Mouse (Mus musculus): ENCODE results near the gene Ipo7. TPM values are rescaled to one million over a fixed set of nuclear protein-coding genes. Genes with fewer than 3 reads are reported as not detected.
A peak's percentile ranks its signal among the peaks of the same experiment; 100 is the strongest.

Ipo7 gene
- polyA plus RNA-seq, 1 experiment from 2014 or later, result 35.8 TPM

DNA sequence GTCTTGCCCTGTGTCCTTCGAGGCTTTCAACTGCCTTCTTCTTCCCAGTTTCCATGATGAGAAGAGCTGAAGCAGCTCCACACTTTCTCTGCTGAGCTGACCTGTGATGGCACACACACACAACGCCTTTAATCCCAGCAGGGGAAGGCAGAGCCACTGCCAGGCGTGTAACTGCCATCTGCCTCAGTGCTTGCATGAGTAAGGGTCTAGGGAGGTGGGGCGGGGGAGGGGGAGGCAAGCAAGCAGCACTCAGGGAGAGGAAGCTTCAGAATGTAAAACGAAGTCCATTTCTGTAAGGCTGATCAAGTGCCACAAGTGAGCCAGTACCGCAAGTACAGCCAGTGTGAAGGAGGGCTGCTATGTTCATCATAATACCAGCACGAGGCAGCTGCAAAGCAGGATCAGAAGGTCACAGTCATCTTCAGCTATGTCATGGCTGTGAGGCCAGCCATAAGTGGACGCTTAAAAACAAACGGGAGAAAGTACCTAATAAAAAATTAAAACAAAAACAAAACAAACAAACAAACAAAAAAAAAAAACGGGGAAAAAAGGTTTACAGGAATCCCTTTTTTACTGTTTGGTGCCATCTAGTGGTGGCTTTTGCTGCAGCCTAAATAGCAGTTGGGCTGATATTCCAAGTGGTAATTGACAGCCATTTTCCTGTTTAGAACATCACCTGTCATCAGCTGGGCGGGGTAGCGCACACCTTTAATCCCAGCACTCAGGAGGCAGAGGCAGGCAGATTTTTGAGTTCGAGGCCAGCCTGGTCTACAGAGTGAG, 65.5 kb downstream of the Ipo7 start:
- WGBS (ENCODE audit: insufficient replicate concordance), result 64% methylated on average over 13 of the region's 13 CpGs
- no peaks in the 10 kb centered on the region for H3K9me3 ChIP-seq (replicated peaks)
- peaks cover 99% of the 10 kb centered on the region for H3K36me3 ChIP-seq
- H3K27ac ChIP-seq, result no peak overlapping the region
- no peak overlapping the region for H3K4me3 ChIP-seq
- peaks cover 4% of the 10 kb centered on the region; the same call in 1 of the 2 replicates for H3K4me1 ChIP-seq
- ATAC-seq, result no peak
- no peak overlapping the region for H3K9ac ChIP-seq
- no peak overlapping the region for H3K4me2 ChIP-seq
- H3K27me3 ChIP-seq (replicated peaks), result no peaks in the 10 kb centered on the region

DNA sequence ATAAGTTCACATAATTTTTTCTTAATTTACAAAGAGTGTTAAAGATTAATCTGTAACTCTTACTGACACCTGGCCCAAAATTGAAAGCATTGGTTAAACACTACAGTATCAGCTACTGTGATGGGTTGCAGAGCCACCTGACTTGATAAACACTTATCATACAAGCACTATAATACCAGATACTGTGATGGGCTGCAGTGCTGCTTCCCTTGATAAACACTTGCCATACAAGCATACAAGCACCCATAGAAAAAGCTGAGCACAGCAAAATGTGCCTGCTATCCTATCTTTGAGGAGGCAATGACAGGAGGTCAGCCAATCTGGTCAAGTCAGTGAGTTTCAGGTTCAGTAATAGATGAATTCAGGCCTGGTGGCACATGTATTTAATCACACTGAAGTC, 67.1 kb downstream of the Ipo7 start:
- Histone ChIP-seq H3K9ac (no peak overlapping the region), H3K4me1 (peaks cover 4% of the 10 kb centered on the region; the same call in 1 of the 2 replicates), H3K4me2 (no peak overlapping the region), H3K4me3 (no peak overlapping the region), H3K27ac (no peak overlapping the region), H3K9me3 (replicated peaks) (no peaks in the 10 kb centered on the region), H3K36me3 (peaks cover 99% of the 10 kb centered on the region), H3K27me3 (replicated peaks) (no peaks in the 10 kb centered on the region)
- ATAC-seq, result 0 out of 2 replicates have a peak, but pooled peaks have one; percentile 30

DNA sequence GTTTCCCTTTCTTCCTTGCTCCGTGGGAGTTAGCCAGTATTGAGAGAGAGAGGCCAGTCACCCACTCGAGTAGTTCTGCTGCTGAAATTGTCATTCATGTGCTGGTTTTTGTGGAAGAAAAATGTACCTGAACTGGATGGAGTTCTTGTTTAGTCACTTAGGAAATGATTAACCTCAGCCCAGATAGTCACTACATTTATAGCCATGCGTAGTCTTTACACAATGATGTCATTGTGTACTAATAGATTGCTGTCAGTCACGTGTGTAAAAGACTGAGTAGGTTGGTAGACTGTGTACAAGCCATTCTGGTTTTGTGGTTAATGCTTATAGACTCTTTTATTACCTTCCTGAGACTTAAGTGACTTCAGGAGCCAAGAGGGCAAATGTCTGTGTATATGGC, 69.8 kb downstream of the Ipo7 start:
- Histone ChIP-seq H3K4me2 (no peak overlapping the region), H3K27ac (no peak overlapping the region)

DNA sequence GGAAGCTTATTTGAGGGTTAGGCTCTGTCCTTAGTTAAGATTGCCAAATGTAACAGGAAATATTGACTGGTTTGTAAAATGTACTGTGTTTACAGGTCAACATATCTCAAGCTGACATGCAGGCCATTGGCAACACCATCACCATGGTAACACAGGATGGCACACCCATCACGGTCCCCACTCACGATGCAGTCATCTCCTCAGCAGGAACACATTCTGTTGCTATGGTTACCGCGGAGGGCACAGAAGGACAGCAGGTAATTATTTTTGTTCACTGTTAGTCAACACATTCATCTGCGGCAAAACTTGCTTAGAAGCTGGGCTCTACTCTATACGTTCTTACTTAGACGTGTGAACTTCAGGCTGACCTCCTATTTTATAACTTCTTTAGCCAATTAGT, 73.6 kb downstream of the Ipo7 start:
- Histone ChIP-seq H3K36me3 (peaks cover 99% of the 10 kb centered on the region), H3K4me2 (no peak overlapping the region), H3K9me3 (replicated peaks) (no peaks in the 10 kb centered on the region), H3K27me3 (replicated peaks) (no peaks in the 10 kb centered on the region), H3K9ac (no peak overlapping the region), H3K27ac (no peak overlapping the region), H3K4me1 (peaks cover 13% of the 10 kb centered on the region), H3K4me3 (no peak overlapping the region)
- 80% methylated on average over 7 of the region's 7 CpGs for WGBS (ENCODE audit: insufficient replicate concordance)
- ATAC-seq, result no peak

More for the DNA sequence above, 69.8 kb downstream of the Ipo7 start:
- Histone ChIP-seq H3K9ac (no peak overlapping the region), H3K27me3 (replicated peaks) (no peaks in the 10 kb centered on the region), H3K36me3 (peaks cover 98% of the 10 kb centered on the region), H3K9me3 (replicated peaks) (no peaks in the 10 kb centered on the region), H3K4me1 (peaks cover 4% of the 10 kb centered on the region; the same call in 1 of the 2 replicates), H3K4me3 (no peak overlapping the region)
- ATAC-seq, result peak; percentile 67
- WGBS (ENCODE audit: insufficient replicate concordance), result 72% methylated on average over 4 of the region's 4 CpGs

DNA sequence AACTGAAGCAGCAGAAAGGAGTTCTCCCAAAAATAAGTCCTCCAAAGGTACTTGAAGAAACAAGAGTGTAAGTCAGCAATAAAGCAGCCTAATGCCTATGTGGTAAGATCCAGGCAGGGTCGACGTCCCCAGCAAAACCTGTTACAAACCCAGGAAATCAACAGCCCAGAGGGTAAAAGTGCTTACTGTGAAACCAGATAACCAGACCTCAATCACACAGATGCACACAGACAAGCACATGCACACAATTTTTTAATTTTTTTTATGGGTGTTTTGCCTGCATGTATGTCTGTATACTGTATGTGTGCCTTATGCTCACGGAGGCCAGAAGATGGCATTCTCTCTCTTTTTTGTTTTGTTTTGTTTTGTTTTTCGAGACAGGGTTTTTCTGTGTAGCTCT, 78.3 kb downstream of the Ipo7 start:
- no peak overlapping the region for H3K4me3 ChIP-seq
- H3K27ac ChIP-seq, result 0 out of 2 replicates have a peak overlapping the region, but pooled peaks have one; percentile 3
- no peaks in the 10 kb centered on the region for H3K9me3 ChIP-seq (replicated peaks)
- no peak overlapping the region for H3K4me2 ChIP-seq
- H3K4me1 ChIP-seq, result peaks cover 19% of the 10 kb centered on the region; the same call in 1 of the 2 replicates
- peak; percentile 20 for ATAC-seq
- WGBS (ENCODE audit: insufficient replicate concordance), result 53% methylated on average over 4 of the region's 4 CpGs
- peaks cover 59% of the 10 kb centered on the region for H3K36me3 ChIP-seq
- H3K27me3 ChIP-seq (replicated peaks), result no peaks in the 10 kb centered on the region
- no peak overlapping the region for H3K9ac ChIP-seq

DNA sequence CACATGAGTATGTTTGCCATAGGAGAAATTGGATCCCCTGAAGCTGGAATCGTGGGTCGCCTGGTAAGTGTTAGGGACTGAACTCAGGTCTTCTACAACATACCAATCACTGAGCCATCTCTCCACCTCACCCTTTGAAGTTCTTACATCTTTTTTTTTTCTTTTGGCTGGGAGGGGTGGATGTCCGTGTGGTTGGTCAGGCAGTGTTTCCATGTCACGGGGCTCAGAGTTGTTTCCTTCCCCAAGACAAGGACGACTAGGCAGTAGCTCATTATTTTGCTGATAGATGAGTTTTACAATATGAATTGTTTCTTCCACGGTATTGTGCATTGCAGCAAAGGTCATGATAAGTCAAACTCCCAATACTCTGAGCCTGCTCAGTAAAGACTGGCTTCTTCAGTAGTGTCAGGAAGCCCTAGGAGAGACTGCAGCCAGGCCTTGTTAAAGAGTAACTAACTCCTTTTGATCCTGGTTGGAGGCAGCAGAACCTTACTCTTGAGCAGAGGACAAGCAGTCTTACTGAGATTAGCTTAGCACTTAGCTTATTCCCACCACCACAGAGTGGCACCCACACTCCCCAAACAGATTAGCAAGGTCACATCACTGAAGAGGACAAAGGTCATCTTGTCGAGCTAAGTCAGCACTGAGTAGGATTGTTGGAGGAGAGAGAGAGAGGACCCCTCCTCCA, 79.2 kb downstream of the Ipo7 start:
- H3K9me3 ChIP-seq (replicated peaks), result no peaks in the 10 kb centered on the region
- H3K27ac ChIP-seq, result peak overlapping the region; percentile 37; the same call in 1 of the 2 replicates
- ATAC-seq, result peak; percentile 46
- 59% methylated on average over 7 of the region's 7 CpGs for WGBS (ENCODE audit: insufficient replicate concordance)
- no peak overlapping the region for H3K4me2 ChIP-seq
- peaks cover 49% of the 10 kb centered on the region for H3K36me3 ChIP-seq
- H3K9ac ChIP-seq, result no peak overlapping the region
- peaks cover 19% of the 10 kb centered on the region; the same call in 1 of the 2 replicates for H3K4me1 ChIP-seq
- no peak overlapping the region for H3K4me3 ChIP-seq
- H3K27me3 ChIP-seq (replicated peaks), result no peaks in the 10 kb centered on the region

DNA sequence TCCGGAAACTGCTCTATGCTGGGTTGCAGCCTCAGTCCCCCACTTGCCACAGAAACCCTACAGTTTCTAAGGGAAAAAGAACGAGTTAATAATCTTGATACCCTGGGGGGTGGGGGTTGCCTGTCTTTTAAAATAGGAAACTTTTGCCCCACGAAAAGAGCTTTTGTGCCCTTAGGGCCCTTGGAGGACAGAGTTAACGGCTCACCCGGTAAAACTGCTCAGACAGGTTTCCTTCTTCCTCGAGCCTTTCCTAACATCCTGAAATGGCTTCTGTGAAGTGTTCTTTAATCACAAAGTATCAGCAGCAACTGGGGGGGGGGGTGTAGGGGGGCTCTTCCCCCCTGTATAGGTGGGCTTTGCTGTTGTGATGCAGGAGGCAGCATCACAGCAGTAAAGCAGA, 82.8 kb downstream of the Ipo7 start:
- no peak overlapping the region for H3K27ac ChIP-seq
- H3K27me3 ChIP-seq (replicated peaks), result no peaks in the 10 kb centered on the region
- no peak overlapping the region for H3K4me3 ChIP-seq
- no peak overlapping the region for H3K4me2 ChIP-seq
- H3K36me3 ChIP-seq, result peaks cover 13% of the 10 kb centered on the region
- H3K9me3 ChIP-seq (replicated peaks), result no peaks in the 10 kb centered on the region
- WGBS (ENCODE audit: insufficient replicate concordance), result 43% methylated on average over 6 of the region's 6 CpGs
- H3K9ac ChIP-seq, result no peak overlapping the region
- peaks cover 23% of the 10 kb centered on the region for H3K4me1 ChIP-seq
- no peak for ATAC-seq

DNA sequence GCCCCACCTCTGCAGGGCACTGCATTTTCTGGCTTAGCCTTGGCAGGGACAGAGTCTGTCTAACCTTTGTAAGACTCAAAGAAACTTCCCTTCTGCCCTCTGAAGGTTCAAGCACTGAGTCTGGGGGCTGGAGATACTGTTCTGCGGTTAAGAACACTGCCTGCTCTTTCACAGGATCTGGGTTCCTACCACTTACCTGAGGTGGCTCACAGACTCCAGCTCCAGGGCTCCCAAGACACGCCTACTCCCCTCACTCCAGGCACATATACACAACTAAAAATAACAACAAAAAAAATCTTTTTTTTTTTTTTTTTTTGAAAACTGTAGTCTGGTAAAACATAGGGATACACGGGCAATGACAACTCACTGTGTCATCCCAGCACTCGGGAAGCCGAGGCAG, 83.2 kb downstream of the Ipo7 start:
- H3K4me2 ChIP-seq, result no peak overlapping the region
- H3K9ac ChIP-seq, result no peak overlapping the region
- WGBS (ENCODE audit: insufficient replicate concordance), result 58% methylated on average over 5 of the region's 5 CpGs
- ATAC-seq, result no peak
- no peak overlapping the region for H3K27ac ChIP-seq
- H3K9me3 ChIP-seq (replicated peaks), result no peaks in the 10 kb centered on the region
- peaks cover 21% of the 10 kb centered on the region for H3K4me1 ChIP-seq
- H3K27me3 ChIP-seq (replicated peaks), result no peaks in the 10 kb centered on the region
- H3K36me3 ChIP-seq, result peaks cover 9% of the 10 kb centered on the region
- H3K4me3 ChIP-seq, result no peak overlapping the region

DNA sequence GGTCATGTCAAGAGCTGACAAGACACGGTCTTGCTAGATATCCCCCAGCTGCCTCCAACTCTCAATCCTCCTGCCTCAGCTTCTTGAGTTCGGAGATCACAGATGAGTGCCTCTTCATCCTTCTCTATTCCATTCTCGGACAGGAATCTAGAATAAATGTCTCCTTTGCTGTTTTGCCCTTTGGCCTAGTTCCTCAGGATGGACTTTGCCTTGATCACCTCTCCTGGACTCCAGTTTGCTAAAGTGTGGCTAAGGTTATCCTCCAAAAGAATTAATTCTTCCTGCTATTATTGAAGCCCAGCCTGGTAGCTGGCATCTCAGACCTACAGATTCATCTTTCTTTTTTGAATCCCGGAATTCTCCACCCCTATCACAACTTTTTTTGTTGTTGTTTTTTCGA, 87.0 kb downstream of the Ipo7 start:
- H3K4me1 ChIP-seq, result peaks cover 32% of the 10 kb centered on the region
- no peaks in the 10 kb centered on the region for H3K27me3 ChIP-seq (replicated peaks)
- no peak overlapping the region for H3K4me3 ChIP-seq
- H3K4me2 ChIP-seq, result no peak overlapping the region
- no peaks in the 10 kb centered on the region for H3K9me3 ChIP-seq (replicated peaks)
- WGBS (ENCODE audit: insufficient replicate concordance), result 75% methylated on average over 5 of the region's 5 CpGs
- no peak for ATAC-seq
- no peak overlapping the region for H3K27ac ChIP-seq
- no peak overlapping the region for H3K9ac ChIP-seq
- no peaks in the 10 kb centered on the region for H3K36me3 ChIP-seq

Other genes with a start within 250 kb of the Ipo7 start
- gene Nrip3, start 236.2 kb upstream of the Ipo7 start, polyA plus RNA-seq (2016; fragmentation: Nextera tagmentation; extraction: Ambion mirVana), result 0.59 and 0.67 TPM in 2 replicates
- 0.04 and 0.19 TPM in 2 replicates for gene Scube2, start 152.6 kb upstream of the Ipo7 start, polyA plus RNA-seq (2016; fragmentation: Nextera tagmentation; extraction: Ambion mirVana)
- gene Dennd5a, start 57.8 kb upstream of the Ipo7 start, polyA plus RNA-seq (2016; fragmentation: Nextera tagmentation; extraction: Ambion mirVana), result 13.3 and 14.8 TPM in 2 replicates
- 47.3 and 47.4 TPM in 2 replicates for gene Tmem41b, start 31.3 kb upstream of the Ipo7 start, polyA plus RNA-seq (2016; fragmentation: Nextera tagmentation; extraction: Ambion mirVana)
- 13.5 and 14.2 TPM in 2 replicates for gene Zfp143, start 42.9 kb downstream of the Ipo7 start, polyA plus RNA-seq (2016; fragmentation: Nextera tagmentation; extraction: Ambion mirVana)
- gene Wee1, start 103.8 kb downstream of the Ipo7 start, polyA plus RNA-seq (2016; fragmentation: Nextera tagmentation; extraction: Ambion mirVana), result 23.6 and 24.9 TPM in 2 replicates
- 17.4 and 17.7 TPM in 2 replicates for gene Swap70, start 203.4 kb downstream of the Ipo7 start, polyA plus RNA-seq (2016; fragmentation: Nextera tagmentation; extraction: Ambion mirVana)

Measured in liver, embryonic 12.5 days (tissue).